Mouse (Mus musculus) left cerebral cortex, adult 11 months (tissue): ENCODE results near the gene Lrba.

Experiments used
- DNase-seq: peaks from one replicate; pipeline ENCODE4 v3.0.0; 2022; ENCODE audit warnings: low spot score

Gene Lrba

GRCm38 (mm10) chr3:86687571-86688209, 463.2 kb downstream of the Lrba start:
- no peak for DNase-seq

- DNase-seq, result no peak
Observed at GRCm38 (mm10) chr3:86688438-86688837, 464.0 kb downstream of the Lrba start.

DNA sequence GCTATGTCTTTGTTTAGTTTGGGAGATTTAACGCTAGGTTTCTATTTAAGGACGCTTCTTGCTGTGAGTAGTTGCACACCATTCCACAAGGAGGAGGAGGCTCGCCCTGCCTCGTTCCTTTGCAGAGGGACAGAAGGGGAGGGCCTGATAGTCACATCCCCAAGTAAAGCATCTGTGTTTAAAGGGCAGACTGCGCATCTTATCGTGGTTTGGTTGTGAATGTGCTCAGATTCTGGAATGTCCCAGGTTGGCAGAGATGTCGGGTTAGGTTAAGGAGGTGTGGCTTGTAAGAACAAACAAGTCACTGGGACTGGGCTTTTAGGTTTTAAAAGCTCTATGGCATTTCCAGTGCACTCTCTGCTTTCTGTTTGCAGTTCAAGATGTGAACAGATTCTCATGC, 464.8 kb downstream of the Lrba start:
- no peak for DNase-seq

DNA sequence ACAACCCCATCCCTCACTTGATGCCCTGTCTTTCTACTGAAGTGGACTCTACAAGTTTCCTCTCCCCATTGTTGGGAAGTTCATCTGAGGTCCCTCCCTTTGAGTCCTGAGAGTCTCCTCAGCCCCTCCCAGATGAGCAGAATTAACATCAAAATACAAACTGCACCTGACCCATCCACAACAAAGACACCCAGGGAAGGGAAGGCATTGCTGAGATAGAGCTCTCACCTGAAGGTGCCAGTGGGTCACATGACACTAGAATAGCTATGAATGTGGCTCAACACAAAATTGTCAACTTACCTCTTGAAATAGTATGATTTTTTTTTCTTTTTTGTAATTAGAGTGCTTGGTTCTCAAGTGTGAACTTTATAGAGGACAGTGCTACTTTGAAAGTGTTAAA, 468.3 kb downstream of the Lrba start:
- no peak for DNase-seq

- no peak for DNase-seq
Observed at GRCm38 (mm10) chr3:86693553-86693952, 469.1 kb downstream of the Lrba start.

- no peak for DNase-seq
Observed at GRCm38 (mm10) chr3:86698947-86699346, 474.5 kb downstream of the Lrba start.

GRCm38 (mm10) chr3:86701163-86701563, 476.7 kb downstream of the Lrba start:
- no peak for DNase-seq

DNA sequence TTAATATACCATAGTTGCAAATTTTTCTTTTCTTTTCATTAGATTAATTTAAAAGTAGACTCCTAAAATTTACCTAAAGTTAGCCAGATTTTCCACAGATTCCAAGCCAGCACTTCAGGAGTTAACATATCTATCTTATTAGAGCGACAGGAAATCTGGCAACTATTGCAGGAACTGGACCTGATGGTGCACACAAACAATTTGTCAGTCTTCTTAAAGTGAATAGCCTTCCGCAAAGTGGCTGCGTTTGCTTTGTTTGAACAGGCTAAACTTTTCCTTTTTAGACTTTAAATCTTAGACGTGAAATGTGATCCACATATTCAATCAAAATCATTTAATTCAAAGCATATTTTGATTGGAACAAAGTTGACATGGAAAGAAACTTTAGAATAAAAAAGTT, 485.0 kb downstream of the Lrba start:
- DNase-seq, result no peak

GRCm38 (mm10) chr3:86711530-86711929, 487.1 kb downstream of the Lrba start:
- DNase-seq, result no peak

GRCm38 (mm10) chr3:86712758-86713157, 488.3 kb downstream of the Lrba start:
- DNase-seq, result no peak

- no peak for DNase-seq
Observed at GRCm38 (mm10) chr3:86714446-86714845, 490.0 kb downstream of the Lrba start.

GRCm38 (mm10) chr3:86723415-86724298, 499.2 kb downstream of the Lrba start:
- no peak for DNase-seq

DNA sequence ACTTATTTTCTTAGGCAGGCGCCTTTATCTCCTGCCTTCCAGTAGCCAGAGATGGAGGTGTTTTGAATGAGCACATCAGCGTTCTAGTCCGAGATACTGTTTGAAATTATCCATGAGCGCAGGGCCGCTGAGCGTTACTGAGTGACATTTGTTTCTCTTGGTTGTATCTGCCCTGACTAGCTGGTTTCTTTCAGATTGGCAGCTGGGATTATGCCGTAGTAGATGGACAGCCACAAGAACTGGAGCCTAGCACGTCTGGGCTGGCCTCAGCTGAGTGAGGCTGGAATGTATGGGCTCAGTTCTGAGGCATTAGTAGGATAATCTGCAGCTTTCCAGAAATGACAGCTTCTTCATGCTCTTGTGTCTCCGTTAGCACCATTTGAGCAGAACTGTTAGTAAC, 500.6 kb downstream of the Lrba start:
- no peak for DNase-seq

- DNase-seq, result no peak
Observed at GRCm38 (mm10) chr3:86738831-86739230, 514.4 kb downstream of the Lrba start.

GRCm38 (mm10) chr3:86739745-86740144, 515.3 kb downstream of the Lrba start:
- DNase-seq, result no peak

DNA sequence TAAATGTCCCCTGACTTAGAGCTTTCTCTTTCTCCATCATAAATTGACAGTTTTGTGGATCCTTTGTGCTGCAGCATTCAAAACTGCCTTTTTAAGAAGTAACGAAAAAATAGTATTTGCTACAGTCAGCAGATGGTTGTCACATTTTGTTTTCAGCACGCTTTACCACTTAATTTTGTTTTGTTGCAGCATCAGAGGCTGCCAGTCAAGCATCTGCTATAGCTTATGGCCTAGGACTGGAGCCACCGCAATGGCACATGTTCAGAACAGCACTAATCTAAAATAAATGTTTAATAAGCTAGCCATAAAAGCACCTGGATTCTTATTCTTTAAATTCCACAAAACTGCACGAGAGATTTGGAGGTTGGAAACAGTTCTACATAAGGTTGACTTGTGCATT, 520.9 kb downstream of the Lrba start:
- DNase-seq, result no peak

- no peak for DNase-seq
Observed at GRCm38 (mm10) chr3:86745769-86746512, 521.5 kb downstream of the Lrba start.

DNA sequence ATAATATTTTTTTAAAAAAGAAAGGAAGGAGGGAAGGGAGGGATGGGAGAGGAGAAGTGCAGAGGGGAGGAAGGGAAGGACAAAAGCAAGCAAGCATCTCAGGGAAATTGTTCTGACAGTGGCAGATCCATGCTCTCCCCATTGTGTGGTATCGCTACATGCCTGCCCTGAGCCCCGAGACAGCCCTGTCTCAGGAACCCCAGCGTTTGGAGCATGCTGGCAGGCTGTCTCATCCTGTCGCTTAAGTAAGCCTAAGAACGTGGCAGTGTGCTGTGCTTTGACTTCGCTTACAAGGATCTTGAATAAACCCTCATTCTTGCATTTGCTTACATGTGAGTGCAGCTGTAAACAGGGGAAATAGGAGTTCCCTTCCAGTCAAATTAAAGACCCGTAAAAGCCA, 526.2 kb downstream of the Lrba start:
- no peak for DNase-seq

- DNase-seq, result no peak
Observed at GRCm38 (mm10) chr3:86754178-86754577, 529.7 kb downstream of the Lrba start.

DNA sequence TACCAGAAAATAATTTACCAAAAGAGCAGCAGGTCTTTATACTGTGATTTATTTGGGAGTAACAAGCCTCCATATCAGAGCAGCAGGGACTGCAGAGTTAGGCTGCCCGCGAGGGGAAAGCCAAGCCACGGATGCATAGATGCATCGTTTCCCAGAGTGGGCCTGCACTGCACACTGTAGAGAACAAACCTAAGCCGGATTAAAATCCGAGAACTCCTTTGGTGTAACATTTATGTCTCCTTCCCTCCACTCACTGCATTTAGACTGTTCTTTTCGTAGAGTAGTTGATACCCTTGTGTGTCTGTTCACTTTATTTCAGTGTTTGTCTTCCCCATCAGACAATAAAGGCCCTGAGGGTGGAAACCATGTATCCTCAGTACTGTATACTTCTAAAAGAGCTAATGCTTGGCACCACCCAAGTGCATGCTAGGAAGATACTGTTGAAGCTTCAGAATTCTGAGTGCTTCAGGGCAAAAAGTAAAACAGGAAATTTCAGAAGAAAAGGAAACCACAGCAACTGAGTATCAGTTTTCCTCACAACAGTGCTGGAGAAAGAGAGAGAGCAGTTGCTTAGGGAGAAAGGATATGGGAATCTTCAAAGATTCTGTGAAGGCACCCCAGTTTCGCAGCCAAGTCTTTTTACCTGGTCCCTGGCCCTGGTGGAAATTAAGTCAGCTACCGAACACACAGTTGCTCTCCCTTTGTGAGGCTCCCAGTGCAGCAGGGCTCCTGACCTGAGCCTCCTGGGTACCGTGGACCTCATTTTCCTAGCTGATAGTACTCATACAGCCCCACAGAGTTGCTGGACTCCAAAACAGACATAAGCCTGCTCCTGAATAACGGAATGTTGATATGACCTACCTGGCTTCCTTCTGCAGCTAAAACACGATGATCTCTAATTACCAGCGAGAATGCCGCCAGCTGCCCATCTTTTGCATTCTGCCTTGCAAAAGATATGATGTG, 530.4 kb downstream of the Lrba start:
- DNase-seq, result no peak

GRCm38 (mm10) chr3:86756548-86756947, 532.1 kb downstream of the Lrba start:
- no peak for DNase-seq

- no peak for DNase-seq
Observed at GRCm38 (mm10) chr3:86758727-86759126, 534.2 kb downstream of the Lrba start.
